Mouse (Mus musculus) neutrophil, adult 83 days (primary cell): ENCODE results near the gene E030030I06Rik. TPM values are rescaled to one million over a fixed set of nuclear protein-coding genes. Genes with fewer than 3 reads are reported as not detected.

ENCODE experiments used
- total RNA-seq, 2 experiments: library from RNA; stranded (reverse); gene quantifications; one replicate each; pipeline ENCODE4 v1.2.4; 2023

The E030030I06Rik gene
- 10 to 100 TPM; 15.1 to 25.0 TPM for total RNA-seq

DNA sequence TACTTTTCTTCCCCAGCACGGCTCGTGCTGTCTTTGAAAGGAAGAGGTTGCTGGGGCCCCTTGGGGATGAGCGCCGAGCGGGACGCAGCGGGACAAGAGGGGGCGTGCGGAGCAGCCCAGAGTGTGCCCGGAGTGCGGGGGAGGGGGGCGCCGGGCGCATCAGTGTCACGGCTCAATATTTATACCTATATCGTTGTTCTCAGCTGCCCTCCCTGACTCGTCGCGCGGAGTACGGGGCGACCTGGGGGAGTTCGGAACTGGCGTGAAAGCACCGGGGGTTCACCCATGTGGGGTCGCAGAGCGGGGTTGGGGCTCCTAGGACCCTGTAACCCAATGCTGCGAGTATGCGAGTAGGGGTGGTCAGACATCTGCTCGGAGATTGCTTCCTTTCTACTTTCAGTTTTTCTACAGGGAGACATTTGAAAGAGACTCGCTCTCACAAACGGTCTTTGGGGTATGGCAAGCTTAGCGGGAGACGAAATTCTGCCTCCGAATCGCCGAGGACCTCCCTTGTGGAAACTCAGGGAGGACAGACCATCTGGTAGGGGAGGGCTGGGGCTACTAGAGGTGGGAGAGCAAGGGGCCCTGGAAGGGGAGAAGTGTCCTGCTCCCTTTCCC is at the start of gene E030030I06Rik:
E030030I06Rik (minus strand) TSS at position 198 of the 618 bp plus-strand sequence.

DNA sequence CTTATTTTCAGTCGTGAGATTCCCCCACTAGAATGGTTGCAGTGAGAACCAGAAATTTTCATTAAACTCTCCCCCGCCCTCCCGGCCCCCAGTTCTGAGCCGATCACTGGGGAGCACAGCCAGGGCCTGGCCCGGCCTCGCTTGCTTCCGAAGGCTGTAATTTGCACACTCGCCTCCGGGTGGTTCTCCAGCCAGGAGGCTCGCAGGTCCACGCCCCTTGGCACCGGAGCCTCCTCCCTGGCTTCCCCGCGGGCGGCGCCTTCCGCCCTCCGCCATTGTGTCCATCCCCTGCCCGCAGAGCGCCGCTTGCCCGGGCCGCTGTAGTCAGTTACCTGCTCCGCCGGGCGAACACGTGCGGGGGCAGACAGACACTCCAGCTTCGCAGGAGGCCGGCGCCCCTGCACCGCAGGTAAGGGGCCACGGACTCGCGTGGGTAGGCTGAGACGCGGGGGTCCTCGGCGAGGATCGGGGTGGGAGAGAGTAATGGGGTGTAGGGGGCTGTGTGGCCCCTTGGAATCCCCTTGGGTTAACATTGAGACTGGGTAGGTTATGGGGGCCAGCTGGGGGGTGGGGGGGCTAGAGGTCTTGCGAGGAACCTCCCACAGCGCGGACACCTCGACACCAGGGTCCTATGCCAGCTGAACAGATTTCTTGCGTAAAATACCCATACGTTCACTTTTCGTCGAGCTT is 9.4 kb upstream of the E030030I06Rik start, which contains the start of the genes Raet1e and H60b:
Raet1e (plus strand) TSS at position 260 of the 690 bp plus-strand sequence.
H60b (plus strand) TSS at position 277 of the 690 bp plus-strand sequence.

DNA sequence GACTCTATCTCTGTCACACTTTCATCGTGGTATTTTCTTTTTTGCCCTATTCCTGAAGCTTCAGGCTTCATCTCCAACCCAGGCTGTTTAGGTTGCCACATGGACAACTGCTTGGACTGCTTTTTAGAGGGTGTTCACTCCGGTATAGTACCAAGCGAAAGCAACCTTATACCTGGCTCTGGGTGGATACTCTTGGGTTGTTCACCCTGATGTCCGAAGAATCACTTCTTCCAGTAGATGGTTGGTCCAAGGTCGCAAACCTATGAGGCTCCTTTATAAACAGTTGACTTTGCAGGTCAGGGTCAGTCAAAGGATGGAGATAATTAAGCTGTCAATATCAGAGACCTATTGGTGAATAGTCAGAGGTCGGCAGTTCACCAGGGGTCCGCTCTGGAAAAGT is 81.1 kb downstream of the E030030I06Rik start, which contains the start of gene 4930444G20Rik:
4930444G20Rik (minus strand) TSS at position 101 of the 400 bp plus-strand sequence.

Other genes starting within 250 kb of the E030030I06Rik start
- gene 4930444G20Rik, start 81.2 kb downstream of the E030030I06Rik start, total RNA-seq, result not detected
- gene Raet1e, start 9.3 kb upstream of the E030030I06Rik start, total RNA-seq, result 1 to 10 TPM in 1 of 2 experiments, under 1 TPM in 1; 0.97 to 1.3 TPM
- gene H60b, start 9.3 kb upstream of the E030030I06Rik start, total RNA-seq, result not detected
- gene Raet1d, start 211.3 kb upstream of the E030030I06Rik start, total RNA-seq, result not detected